Mouse (Mus musculus): ENCODE measurements at regions not wholly inside any gene's neighbourhood (a gene's known extent, or its start where the extent isn't known, plus 50 kb on each side); places are given as distances from the start of the nearest gene placed in this dataset.

- TF ChIP-seq POLR2A (IDR thresholded peaks at IDR 0.05; ENCODE audit: low read depth, low read length) (no peak), CTCF (conservative IDR thresholded peaks at IDR 0.05; ENCODE audit: insufficient read depth, insufficient read length, low read depth, low read length) (no peak)
- Histone ChIP-seq H3K4me1 (ENCODE audit: control insufficient read depth, insufficient read depth, low read length) (no peaks in the 10 kb centered on the region), H3K27ac (ENCODE audit: insufficient read depth, low read depth, low read length) (no peak overlapping the region), H3K4me3 (ENCODE audit: insufficient read depth, low read depth, low read length) (no peak overlapping the region), H3K36me3 (ENCODE audit: control insufficient read depth, insufficient read depth, low read length) (no peaks in the 10 kb centered on the region), H3K27me3 (replicated peaks; ENCODE audit: control insufficient read depth, insufficient read depth, low read length) (no peaks in the 10 kb centered on the region)
- 63% methylated on average over 2 of the region's 2 CpGs for WGBS
- peak; percentile 34 for DNase-seq
Measured at GRCm38 (mm10) chr8:34254978-34255377, 143.4 kb upstream of the Gm10131 start.

GRCm38 (mm10) chr8:34251934-34252333, 140.4 kb upstream of the Gm10131 start:
- TF ChIP-seq CTCF (conservative IDR thresholded peaks at IDR 0.05; ENCODE audit: insufficient read depth, insufficient read length, low read depth, low read length) = no peak
- TF ChIP-seq POLR2A (IDR thresholded peaks at IDR 0.05; ENCODE audit: low read depth, low read length) = no peak
- Histone ChIP-seq H3K27ac (ENCODE audit: insufficient read depth, low read depth, low read length) (no peak overlapping the region), H3K4me3 (ENCODE audit: insufficient read depth, low read depth, low read length) (no peak overlapping the region), H3K4me1 (ENCODE audit: control insufficient read depth, insufficient read depth, low read length) (no peaks in the 10 kb centered on the region), H3K27me3 (replicated peaks; ENCODE audit: control insufficient read depth, insufficient read depth, low read length) (no peaks in the 10 kb centered on the region), H3K36me3 (ENCODE audit: control insufficient read depth, insufficient read depth, low read length) (no peaks in the 10 kb centered on the region)
- DNase-seq = no peak
- WGBS = 89% methylated on average over 7 of the region's 7 CpGs

GRCm38 (mm10) chr8:34239346-34239900, 127.9 kb upstream of the Gm10131 start:
- no peaks in the 10 kb centered on the region for H3K36me3 ChIP-seq (ENCODE audit: control insufficient read depth, insufficient read depth, low read length)
- H3K27me3 ChIP-seq (replicated peaks; ENCODE audit: control insufficient read depth, insufficient read depth, low read length) = no peaks in the 10 kb centered on the region
- TF ChIP-seq POLR2A (IDR thresholded peaks at IDR 0.05; ENCODE audit: low read depth, low read length) (no peak), CTCF (conservative IDR thresholded peaks at IDR 0.05; ENCODE audit: insufficient read depth, insufficient read length, low read depth, low read length) (no peak)
- DNase-seq = no peak
- WGBS = 84% methylated on average over 6 of the region's 6 CpGs
- no peak overlapping the region for H3K27ac ChIP-seq (ENCODE audit: insufficient read depth, low read depth, low read length)
- no peak overlapping the region for H3K4me3 ChIP-seq (ENCODE audit: insufficient read depth, low read depth, low read length)
- H3K4me1 ChIP-seq (ENCODE audit: control insufficient read depth, insufficient read depth, low read length) = no peaks in the 10 kb centered on the region

- H3K36me3 ChIP-seq (ENCODE audit: control insufficient read depth, insufficient read depth, low read length) = no peaks in the 10 kb centered on the region
- TF ChIP-seq CTCF (conservative IDR thresholded peaks at IDR 0.05; ENCODE audit: insufficient read depth, insufficient read length, low read depth, low read length) = no peak
- TF ChIP-seq POLR2A (IDR thresholded peaks at IDR 0.05; ENCODE audit: low read depth, low read length) = no peak
- no peak for DNase-seq
- no peaks in the 10 kb centered on the region for H3K27me3 ChIP-seq (replicated peaks; ENCODE audit: control insufficient read depth, insufficient read depth, low read length)
- H3K4me3 ChIP-seq (ENCODE audit: insufficient read depth, low read depth, low read length) = no peak overlapping the region
- 85% methylated on average over 4 of the region's 4 CpGs for WGBS
- H3K4me1 ChIP-seq (ENCODE audit: control insufficient read depth, insufficient read depth, low read length) = no peaks in the 10 kb centered on the region
- H3K27ac ChIP-seq (ENCODE audit: insufficient read depth, low read depth, low read length) = no peak overlapping the region
Measured at GRCm38 (mm10) chr8:34233705-34234104, 122.2 kb upstream of the Gm10131 start.

GRCm38 (mm10) chr8:34229477-34229876, 117.9 kb upstream of the Gm10131 start:
- Histone ChIP-seq H3K27ac (ENCODE audit: insufficient read depth, low read depth, low read length) (no peak overlapping the region), H3K4me3 (ENCODE audit: insufficient read depth, low read depth, low read length) (no peak overlapping the region), H3K4me1 (ENCODE audit: control insufficient read depth, insufficient read depth, low read length) (no peaks in the 10 kb centered on the region), H3K27me3 (replicated peaks; ENCODE audit: control insufficient read depth, insufficient read depth, low read length) (no peaks in the 10 kb centered on the region), H3K36me3 (ENCODE audit: control insufficient read depth, insufficient read depth, low read length) (no peaks in the 10 kb centered on the region)
- 78% methylated on average over 3 of the region's 3 CpGs for WGBS
- peak; percentile 45 for DNase-seq
- no peak for TF ChIP-seq CTCF (conservative IDR thresholded peaks at IDR 0.05; ENCODE audit: insufficient read depth, insufficient read length, low read depth, low read length)

- H3K4me1 ChIP-seq (ENCODE audit: control insufficient read depth, insufficient read depth, low read length) = no peaks in the 10 kb centered on the region
- H3K36me3 ChIP-seq (ENCODE audit: control insufficient read depth, insufficient read depth, low read length) = no peaks in the 10 kb centered on the region
- H3K27me3 ChIP-seq (replicated peaks; ENCODE audit: control insufficient read depth, insufficient read depth, low read length) = no peaks in the 10 kb centered on the region
- no peak for TF ChIP-seq POLR2A (IDR thresholded peaks at IDR 0.05; ENCODE audit: low read depth, low read length)
- TF ChIP-seq CTCF (conservative IDR thresholded peaks at IDR 0.05; ENCODE audit: insufficient read depth, insufficient read length, low read depth, low read length) = no peak
- H3K27ac ChIP-seq (ENCODE audit: insufficient read depth, low read depth, low read length) = no peak overlapping the region
- no peak overlapping the region for H3K4me3 ChIP-seq (ENCODE audit: insufficient read depth, low read depth, low read length)
- WGBS = 57% methylated on average over 17 of the region's 17 CpGs
- DNase-seq = peak; percentile 4
Measured at GRCm38 (mm10) chr8:34225011-34225890, 113.7 kb upstream of the Gm10131 start.

- Histone ChIP-seq H3K4me3 (ENCODE audit: insufficient read depth, low read depth, low read length) (no peak overlapping the region), H3K36me3 (ENCODE audit: control insufficient read depth, insufficient read depth, low read length) (no peaks in the 10 kb centered on the region), H3K27me3 (replicated peaks; ENCODE audit: control insufficient read depth, insufficient read depth, low read length) (no peaks in the 10 kb centered on the region), H3K27ac (ENCODE audit: insufficient read depth, low read depth, low read length) (no peak overlapping the region), H3K4me1 (ENCODE audit: control insufficient read depth, insufficient read depth, low read length) (no peaks in the 10 kb centered on the region)
- no peak for DNase-seq
- TF ChIP-seq POLR2A (IDR thresholded peaks at IDR 0.05; ENCODE audit: low read depth, low read length) = no peak
- TF ChIP-seq CTCF (conservative IDR thresholded peaks at IDR 0.05; ENCODE audit: insufficient read depth, insufficient read length, low read depth, low read length) = no peak
- WGBS = 87% methylated on average over 6 of the region's 6 CpGs
Measured at GRCm38 (mm10) chr8:34222187-34222586, 110.7 kb upstream of the Gm10131 start.
